Mouse (Mus musculus) thymus, adult 2 months (tissue): Measurements from ENCODE around the gene Mindy1. TPM values are rescaled to one million over a fixed set of nuclear protein-coding genes. Genes with fewer than 3 reads are reported as not detected.

Source experiments
- DNase-seq: peaks from one replicate; pipeline ENCODE4 v3.0.0; 2021
- H3K27ac ChIP-seq: fragments of 200-500 bp; 2 replicates; pipeline ENCODE4 v1.5.1; 2012; ENCODE audit warnings: low read length, control low read depth; ENCODE audit not compliant: control insufficient read depth, insufficient read depth
- H3K27me3 ChIP-seq: fragments of 200-500 bp; 2 replicates; pipeline ENCODE4 v1.6.1; 2012; ENCODE audit warnings: mild to moderate bottlenecking, low read length, moderate library complexity, mixed read lengths; ENCODE audit not compliant: control insufficient read depth, insufficient read depth
- H3K36me3 ChIP-seq: fragments of 200-500 bp; 2 replicates; pipeline ENCODE4 v1.6.1; 2012; ENCODE audit warnings: mild to moderate bottlenecking, low read length, moderate library complexity; ENCODE audit not compliant: control insufficient read depth, insufficient read depth
- H3K4me1 ChIP-seq: fragments of 200-500 bp; replicated peaks from 2 replicates; pipeline ENCODE4 v1.6.1; 2012; ENCODE audit warnings: low read length; ENCODE audit not compliant: control insufficient read depth, insufficient read depth
- H3K4me3 ChIP-seq: fragments of 200-500 bp; 2 replicates; pipeline ENCODE4 v1.5.1; 2012; ENCODE audit warnings: mild to moderate bottlenecking, low read length, control low read depth, moderate library complexity; ENCODE audit not compliant: control insufficient read depth, insufficient read depth
- CTCF ChIP-seq: fragments of 200-500 bp; IDR thresholded peaks from 2 replicates; pipeline ENCODE4 v1.5.1; 2012; ENCODE audit warnings: mild to moderate bottlenecking, control low read depth, low read length, moderate library complexity, borderline replicate concordance; ENCODE audit not compliant: control insufficient read depth, poor library complexity, insufficient read depth; ENCODE audit errors: extremely low read depth
- POLR2A ChIP-seq: fragments of 200-500 bp; IDR thresholded peaks from 2 replicates; pipeline ENCODE4 v1.6.1; 2012; ENCODE audit warnings: mild to moderate bottlenecking, low read length, control low read depth, moderate library complexity; ENCODE audit not compliant: control insufficient read depth, poor library complexity, insufficient read depth; ENCODE audit errors: extremely low read depth
- WGBS: fragments of 180-500 bp; shearing (Covaris S2); methylation state at CpG from one replicate; pipeline ENCODE4 v1.1.7; 2018; 5-methylcytosine and 5-hydroxymethylcytosine counted together
- polyA plus RNA-seq: library from polyadenylated mRNA; depleted of rRNA; stranded (reverse); fragments of >200 nt; gene quantifications from 2 replicates; pipeline ENCODE4 v1.2.3, GENCODE M21; 2012

Gene Mindy1
- polyA plus RNA-seq, 1 experiment, result 50.4 TPM

DNA sequence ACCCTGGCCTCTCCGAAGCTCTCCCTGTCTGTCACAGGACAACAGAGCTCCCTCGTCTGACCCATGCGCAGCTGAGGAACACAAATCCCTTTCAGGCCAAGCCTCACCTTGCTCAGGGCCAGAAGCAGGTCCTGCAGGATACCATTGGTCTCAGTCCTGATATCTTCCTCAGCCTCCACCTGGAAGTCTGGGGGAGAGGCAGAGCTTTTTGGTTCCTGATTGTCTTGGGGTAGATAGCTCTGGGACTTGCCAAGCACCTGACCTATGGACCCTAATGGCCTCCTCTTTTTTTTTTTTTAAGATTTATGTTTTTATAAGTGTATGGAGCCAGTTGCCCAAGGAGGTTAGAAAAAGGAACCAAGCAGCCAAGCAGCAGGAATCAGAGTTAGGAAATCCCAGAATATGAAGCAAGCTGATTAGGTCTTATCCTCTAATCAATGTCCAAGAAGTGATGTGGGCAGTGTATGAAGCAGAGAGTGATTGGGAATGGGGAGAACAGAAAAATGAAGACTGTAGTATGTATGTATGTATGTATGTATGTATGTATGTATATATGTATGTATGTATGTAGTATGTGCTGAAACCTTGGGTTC lies 20.2 kb downstream of the Mindy1 start:
- WGBS, result 94% methylated on average over 3 of the region's 3 CpGs
- DNase-seq, result no peak
- Histone ChIP-seq H3K36me3 (no peaks in the 10 kb centered on the region), H3K27ac (no peak overlapping the region), H3K27me3 (no peaks in the 10 kb centered on the region), H3K4me1 (no peaks in the 10 kb centered on the region), H3K4me3 (no peak overlapping the region)
- TF ChIP-seq POLR2A (no peak), CTCF (no peak)

DNA sequence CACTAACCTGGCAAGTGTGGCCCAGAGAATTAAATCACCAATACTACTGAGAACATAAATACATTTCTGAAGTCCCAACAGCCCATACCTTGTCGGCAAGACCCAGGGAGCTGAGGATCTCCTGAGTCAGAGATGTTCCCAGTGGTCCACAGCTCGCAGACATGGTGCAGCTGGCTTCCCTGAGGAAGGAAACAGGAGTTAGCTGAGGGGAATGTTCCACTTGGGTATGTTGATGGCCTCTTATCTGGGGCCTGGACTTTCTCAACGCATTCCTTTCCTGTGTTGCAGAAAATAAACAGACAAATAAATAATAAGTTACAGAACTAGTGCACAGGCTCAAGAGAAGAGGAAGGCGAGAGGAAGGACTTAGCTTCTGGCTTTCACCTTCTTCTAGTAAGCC lies 25.1 kb downstream of the Mindy1 start:
- H3K4me3 ChIP-seq, result no peak overlapping the region
- TF ChIP-seq CTCF (no peak), POLR2A (no peak)
- 88% methylated on average over 4 of the region's 4 CpGs for WGBS
- DNase-seq, result no peak
- H3K27ac ChIP-seq, result no peak overlapping the region
- H3K27me3 ChIP-seq, result no peaks in the 10 kb centered on the region
- no peaks in the 10 kb centered on the region for H3K4me1 ChIP-seq
- no peaks in the 10 kb centered on the region for H3K36me3 ChIP-seq

DNA sequence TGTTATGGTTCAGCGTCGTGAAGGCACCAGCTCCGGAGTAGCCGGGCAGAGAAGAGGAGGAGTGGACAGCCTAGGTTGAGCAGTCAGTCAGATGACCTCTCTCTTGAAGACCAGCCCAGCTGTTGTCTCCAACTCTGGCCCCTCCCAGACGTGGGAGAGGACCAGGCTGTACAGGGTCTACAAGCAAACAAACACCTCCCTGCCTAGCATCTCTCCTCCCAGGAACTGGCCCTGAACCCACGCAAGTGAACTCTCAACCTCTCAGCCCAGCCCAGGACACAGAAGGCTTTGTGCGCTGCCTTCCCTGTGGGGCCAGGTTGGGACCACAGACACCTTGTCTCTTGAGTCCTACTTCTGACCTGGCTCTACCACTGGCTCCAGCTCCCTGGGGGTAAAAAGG lies 26.0 kb downstream of the Mindy1 start, which contains the start of gene Anxa9:
TSS of gene Anxa9 (minus strand) at position 77 of the 400 bp plus-strand sequence.
- Histone ChIP-seq H3K36me3 (no peaks in the 10 kb centered on the region), H3K27ac (no peak within 1 kb of the TSS), H3K4me3 (no peak within 1 kb of the TSS), H3K4me1 (no peaks in the 10 kb centered on the region), H3K27me3 (no peaks in the 10 kb centered on the region)
- TF ChIP-seq CTCF (no peak), POLR2A (no peak)
- no peak for DNase-seq
- WGBS, result 91% methylated on average over 7 of the region's 7 CpGs

DNA sequence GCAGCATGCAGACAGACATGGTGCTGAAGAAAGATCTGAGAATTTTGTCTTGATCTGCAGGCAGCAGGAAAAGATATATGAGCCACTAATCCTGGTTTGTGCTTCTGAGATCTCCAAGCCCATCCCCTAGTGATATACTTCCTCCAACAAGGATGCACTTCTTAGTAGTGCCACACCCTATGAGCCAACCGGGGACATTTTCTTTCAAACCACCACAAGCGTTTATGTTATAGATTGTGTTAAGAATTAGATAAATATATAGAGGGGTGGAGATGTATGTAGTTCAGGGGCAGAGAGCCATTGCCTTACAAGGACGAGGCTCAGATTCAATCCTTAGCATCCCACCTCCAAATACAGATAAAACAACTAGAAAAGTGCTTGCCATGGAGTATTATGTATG lies 29.4 kb downstream of the Mindy1 start:
- no peak overlapping the region for H3K27ac ChIP-seq
- TF ChIP-seq POLR2A (no peak), CTCF (no peak)
- no peak overlapping the region for H3K4me3 ChIP-seq
- no peaks in the 10 kb centered on the region for H3K36me3 ChIP-seq
- WGBS, result 89% methylated on average over 3 of the region's 3 CpGs
- H3K27me3 ChIP-seq, result no peaks in the 10 kb centered on the region
- no peak for DNase-seq
- H3K4me1 ChIP-seq, result peaks cover 8% of the 10 kb centered on the region

DNA sequence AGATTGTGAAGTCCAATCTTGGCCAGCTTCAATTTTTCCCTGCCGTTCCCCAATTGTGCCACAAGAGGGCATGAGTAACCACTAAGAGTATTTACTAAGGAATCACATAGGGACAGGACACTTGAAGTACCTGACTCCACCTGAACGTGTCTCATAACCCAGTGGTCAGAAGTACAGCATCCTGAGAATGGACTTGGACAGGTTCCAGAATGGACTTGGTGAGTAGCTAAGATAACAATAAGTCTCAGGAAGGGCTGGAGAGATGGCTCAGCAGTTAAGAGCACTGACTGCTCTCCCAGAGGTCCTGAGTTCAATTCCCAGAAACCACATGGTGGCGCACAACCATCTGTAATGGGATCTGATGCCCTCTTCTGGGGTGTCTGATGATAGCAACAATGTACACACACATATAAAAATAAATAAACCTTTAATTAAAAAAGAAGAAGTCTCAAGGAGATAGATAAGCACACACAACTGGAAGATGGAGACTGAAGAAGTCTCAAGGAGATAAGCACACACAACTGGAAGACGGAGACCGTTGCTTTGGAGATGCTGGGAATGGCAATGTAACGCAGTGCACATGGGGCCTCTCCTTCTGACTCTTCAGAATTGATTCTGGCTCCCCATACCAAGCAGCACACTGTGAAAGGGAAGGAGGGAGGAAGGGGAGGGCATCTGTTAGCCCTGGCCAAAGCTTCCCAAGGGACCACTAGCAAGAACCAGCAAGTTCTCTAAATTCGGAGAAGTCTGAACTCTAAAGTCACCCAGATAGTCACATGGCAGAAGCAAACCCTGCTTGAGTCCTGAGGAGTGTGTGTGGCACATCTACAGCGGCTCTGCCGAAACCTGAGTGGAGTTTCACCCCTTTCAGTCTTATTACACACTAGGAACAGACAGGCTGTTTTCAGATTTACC lies 30.1 kb downstream of the Mindy1 start:
- TF ChIP-seq POLR2A (no peak), CTCF (no peak)
- H3K27ac ChIP-seq, result no peak overlapping the region
- no peaks in the 10 kb centered on the region for H3K27me3 ChIP-seq
- H3K36me3 ChIP-seq, result no peaks in the 10 kb centered on the region
- peak; percentile 64 for DNase-seq
- no peak overlapping the region for H3K4me3 ChIP-seq
- peaks cover 14% of the 10 kb centered on the region for H3K4me1 ChIP-seq
- WGBS, result 63% methylated on average over 9 of the region's 9 CpGs

DNA sequence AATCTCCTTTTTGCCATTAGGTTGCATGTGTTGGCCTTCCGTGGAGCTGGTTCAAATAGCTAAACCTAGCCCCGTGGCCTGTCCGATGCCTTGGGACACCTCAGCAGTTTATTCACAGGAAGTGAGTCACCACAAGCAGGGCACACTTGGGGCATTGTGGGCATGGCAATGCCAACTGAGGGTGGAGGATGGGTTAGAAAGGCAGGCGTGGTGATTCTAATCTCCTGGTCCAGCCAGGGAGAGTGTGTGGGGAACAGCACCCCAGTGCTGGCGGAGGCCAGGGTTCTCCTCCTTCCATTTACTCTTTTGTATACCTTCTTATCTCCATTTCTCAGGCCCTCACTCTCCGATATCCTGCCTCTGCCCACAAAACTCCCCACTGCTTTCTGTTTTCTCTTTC lies 31.5 kb downstream of the Mindy1 start:
- Histone ChIP-seq H3K27ac (no peak overlapping the region), H3K27me3 (no peaks in the 10 kb centered on the region), H3K4me1 (peaks cover 22% of the 10 kb centered on the region), H3K4me3 (no peak overlapping the region), H3K36me3 (no peaks in the 10 kb centered on the region)
- TF ChIP-seq POLR2A (no peak), CTCF (no peak)
- DNase-seq, result no peak
- WGBS, result 17% methylated on average over 6 of the region's 6 CpGs
